Mouse (Mus musculus) lung, adult 18-20 months (tissue): ENCODE results near the gene Pigr.

Experiments
- DNase-seq, 2 experiments: peaks; one replicate each; pipeline ENCODE4 v3.0.0; 2022; ENCODE audit warnings: mixed read lengths in 2 of 2

The Pigr gene

GRCm38 (mm10) chr1:130887354-130887753, 60.9 kb downstream of the Pigr start, which contains the start of gene Il24:
Gene Il24 (minus strand): TSS chr1:130887454.
- no peak for DNase-seq

GRCm38 (mm10) chr1:130892446-130892845, 66.0 kb downstream of the Pigr start:
- peak in 1 of 2 experiments; percentile 18 for DNase-seq

GRCm38 (mm10) chr1:130893329-130894040, 67.0 kb downstream of the Pigr start:
- DNase-seq = no peak

GRCm38 (mm10) chr1:130894468-130894867, 68.0 kb downstream of the Pigr start:
- no peak for DNase-seq
